Mouse (Mus musculus) heart, postnatal 0 days (tissue): ENCODE results near the gene Poll. TPM values are rescaled to one million over a fixed set of nuclear protein-coding genes. Genes with fewer than 3 reads are reported as not detected.

Source experiments
- ATAC-seq: fragments of 200-750 bp; cut with Nextera tagmentation; 2 replicates; pipeline ENCODE4 v1.8.0; 2017; ENCODE audit warnings: low read depth, moderate number of reproducible peaks, moderate library complexity; ENCODE audit not compliant: insufficient read depth
- DNase-seq: peaks from one replicate; pipeline ENCODE4 v3.0.0-alpha.2; 2016; ENCODE audit warnings: low spot score
- H3K27ac ChIP-seq: fragments of 300-500 bp; sonication (generic); 2 replicates; pipeline ENCODE4 v1.5.1; 2014; ENCODE audit warnings: low read depth, mild to moderate bottlenecking
- H3K27me3 ChIP-seq: fragments of 300-500 bp; sonication (generic); 2 replicates; pipeline ENCODE4 v1.6.1; 2014; ENCODE audit warnings: low read length, mixed read lengths; ENCODE audit not compliant: control insufficient read depth, insufficient read depth
- H3K36me3 ChIP-seq: fragments of 300-500 bp; sonication (generic); replicated peaks from 2 replicates; pipeline ENCODE4 v1.6.1; 2014; ENCODE audit warnings: low read length, mixed read lengths; ENCODE audit not compliant: control insufficient read depth, insufficient read depth
- H3K4me1 ChIP-seq: fragments of 300-500 bp; sonication (generic); 2 replicates; pipeline ENCODE4 v1.6.1; 2014; ENCODE audit warnings: antibody characterized with exemption; ENCODE audit not compliant: control insufficient read depth, insufficient read depth
- H3K4me2 ChIP-seq: fragments of 300-500 bp; sonication (generic); 2 replicates; pipeline ENCODE4 v1.6.1; 2014; ENCODE audit warnings: low read depth, mild to moderate bottlenecking, low read length, moderate library complexity
- H3K4me3 ChIP-seq: fragments of 300-500 bp; sonication (generic); 2 replicates; pipeline ENCODE4 v1.5.1; 2014; ENCODE audit warnings: low read depth, low read length
- H3K9ac ChIP-seq: fragments of 300-500 bp; sonication (generic); replicated peaks from 2 replicates; pipeline ENCODE4 v1.6.1; 2014; ENCODE audit warnings: low read depth, low read length, mixed read lengths
- H3K9me3 ChIP-seq: fragments of 300-500 bp; sonication (generic); replicated peaks from 2 replicates; pipeline ENCODE4 v1.6.1; 2016; ENCODE audit warnings: low read length; ENCODE audit not compliant: control insufficient read depth
- CTCF ChIP-seq: IDR thresholded peaks from 2 replicates; pipeline ENCODE4 v1.5.1; 2016; ENCODE audit warnings: antibody characterized with exemption, control low read depth, low read depth
- EP300 ChIP-seq: IDR thresholded peaks from 2 replicates; pipeline ENCODE4 v1.6.1; 2016; ENCODE audit warnings: antibody characterized with exemption, low read depth
- WGBS: fragments of 180-500 bp; shearing (Covaris S2); extraction: QIAGEN DNeasy Blood & Tissue Kit; methylation state at CpG from one replicate; pipeline ENCODE4 v1.1.7; 2014; 5-methylcytosine and 5-hydroxymethylcytosine counted together
- polyA plus RNA-seq: library from polyadenylated mRNA; unstranded; fragments of >200 nt; fragmentation: Nextera tagmentation; extraction: Ambion mirVana; gene quantifications from 2 replicates; pipeline ENCODE4 v1.2.1, GENCODE M21; 2015
- total RNA-seq: library from RNA; depleted of rRNA; stranded (reverse); fragments of >200 nt; gene quantifications from 2 replicates; pipeline ENCODE4 v1.2.3, GENCODE M21; 2014; ENCODE audit warnings: low replicate concordance

Poll gene
- total and polyA plus RNA-seq, 2 experiments from 2014 or later, result 9.3 to 12.7 TPM

DNA sequence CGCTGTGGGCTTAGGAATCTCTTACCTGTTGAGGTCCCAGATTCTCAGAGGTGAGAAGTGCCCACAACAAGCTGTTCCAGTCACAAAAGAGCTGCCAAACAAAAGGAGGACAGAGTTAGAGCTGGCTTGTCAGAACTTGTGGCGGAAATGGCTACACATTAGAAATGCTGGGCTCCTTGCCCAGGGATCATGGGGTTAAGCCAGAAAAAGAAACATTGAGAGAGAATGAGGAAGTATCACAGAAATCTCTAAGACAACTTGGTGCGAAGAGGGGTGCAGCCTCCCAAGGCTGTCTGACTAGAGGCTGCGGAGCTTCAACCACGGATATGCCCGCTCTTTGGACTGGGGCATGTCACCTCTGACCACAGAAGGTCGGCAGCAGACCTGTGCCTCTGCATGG is 31.4 kb upstream of the Poll start:
- H3K9me3 ChIP-seq, result no peaks in the 10 kb centered on the region
- no peak for TF ChIP-seq EP300
- TF ChIP-seq CTCF, result no peak
- peaks cover 9% of the 10 kb centered on the region; the same call in 1 of the 2 replicates for H3K4me1 ChIP-seq
- DNase-seq (no peak), ATAC-seq (no peak)
- H3K27me3 ChIP-seq, result no peaks in the 10 kb centered on the region
- no peak overlapping the region for H3K4me2 ChIP-seq
- no peak overlapping the region for H3K4me3 ChIP-seq
- WGBS, result 40% methylated on average over 7 of the region's 7 CpGs
- H3K27ac ChIP-seq, result 0 out of 2 replicates have a peak overlapping the region, but pooled peaks have one; percentile 7
- H3K9ac ChIP-seq, result 0 out of 2 replicates have a peak overlapping the region, but pooled peaks have one; percentile 11
- peaks cover 11% of the 10 kb centered on the region; the same call in 1 of the 2 replicates for H3K36me3 ChIP-seq

DNA sequence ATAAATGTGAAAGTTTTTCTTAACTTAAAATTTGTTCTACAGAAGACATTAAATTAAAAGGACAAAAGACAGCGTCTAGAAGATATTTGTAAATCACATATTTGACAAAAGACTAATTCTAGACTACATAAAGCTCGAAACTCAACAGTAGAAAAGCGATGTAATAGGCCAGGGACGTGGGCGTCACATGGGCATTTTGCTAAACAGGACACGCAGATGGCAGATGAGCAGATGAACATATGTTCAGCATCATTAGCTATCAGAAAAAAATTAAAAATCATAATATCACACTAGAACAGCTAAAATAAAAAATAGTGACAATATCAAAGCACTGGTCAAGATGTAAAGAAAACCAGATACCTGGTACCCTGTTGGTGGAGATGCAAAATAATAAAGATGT is 29.4 kb upstream of the Poll start:
- no peak for ATAC-seq
- Histone ChIP-seq H3K4me2 (no peak overlapping the region), H3K4me3 (no peak overlapping the region), H3K9me3 (no peaks in the 10 kb centered on the region), H3K27me3 (no peaks in the 10 kb centered on the region), H3K27ac (no peak overlapping the region), H3K4me1 (peaks cover 9% of the 10 kb centered on the region; the same call in 1 of the 2 replicates), H3K36me3 (0 out of 2 replicates have a peak, but pooled peaks cover 5% of the 10 kb centered on the region), H3K9ac (no peak overlapping the region)
- DNase-seq, result no peak
- 97% methylated on average over 6 of the region's 6 CpGs for WGBS
- TF ChIP-seq CTCF, result no peak
- TF ChIP-seq EP300, result no peak

DNA sequence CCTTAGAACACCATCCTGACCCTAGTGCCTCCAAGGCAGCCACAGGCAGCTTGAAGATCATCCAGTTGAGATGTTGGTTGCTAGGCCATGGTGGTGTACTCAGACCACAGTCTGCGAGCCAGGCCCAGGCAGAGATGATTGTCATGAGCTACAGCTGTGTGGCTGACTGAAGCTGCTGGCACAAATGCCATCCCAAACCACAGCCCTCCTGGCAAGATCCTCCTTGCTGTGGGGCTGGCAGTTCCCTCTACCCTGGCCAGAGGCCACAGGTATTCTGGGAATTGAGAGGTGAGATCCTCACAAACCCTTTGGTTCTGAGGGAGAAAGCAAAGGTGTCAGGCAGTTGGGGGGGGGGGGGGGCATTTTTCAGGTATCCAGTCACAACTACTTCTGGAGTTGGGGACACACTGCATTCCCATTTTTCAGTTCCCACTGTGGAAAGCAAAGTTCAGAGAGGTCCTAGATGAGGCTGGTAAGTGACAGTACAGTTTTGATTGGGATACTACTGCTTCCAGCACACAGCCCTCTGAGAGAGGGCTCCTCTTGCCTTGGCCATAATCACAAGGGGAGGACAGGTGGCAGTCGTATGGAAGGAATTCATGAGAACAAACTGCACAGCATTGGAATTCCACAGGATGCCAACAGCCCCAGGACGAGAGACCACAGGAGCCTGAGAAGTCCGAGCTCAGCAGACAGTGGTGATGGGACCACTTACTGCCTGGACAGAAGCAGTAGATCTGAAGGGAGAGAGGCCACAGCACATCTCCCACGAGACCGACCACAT is 27.4 kb upstream of the Poll start:
- no peaks in the 10 kb centered on the region for H3K27me3 ChIP-seq
- no peak overlapping the region for H3K27ac ChIP-seq
- H3K4me1 ChIP-seq, result peaks cover 9% of the 10 kb centered on the region; the same call in 1 of the 2 replicates
- H3K4me3 ChIP-seq, result no peak overlapping the region
- H3K9me3 ChIP-seq, result no peaks in the 10 kb centered on the region
- H3K36me3 ChIP-seq, result peaks cover 9% of the 10 kb centered on the region
- TF ChIP-seq CTCF (no peak), EP300 (no peak)
- 64% methylated on average over 6 of the region's 6 CpGs for WGBS
- DNase-seq, result no peak
- no peak overlapping the region for H3K4me2 ChIP-seq
- ATAC-seq, result no peak
- H3K9ac ChIP-seq, result no peak overlapping the region

GRCm38 (mm10) chr19:45586850-45587249 is 26.5 kb upstream of the Poll start:
- Histone ChIP-seq H3K27ac (no peak overlapping the region), H3K9me3 (no peaks in the 10 kb centered on the region), H3K9ac (no peak overlapping the region), H3K27me3 (no peaks in the 10 kb centered on the region), H3K4me1 (peaks cover 7% of the 10 kb centered on the region; the same call in 1 of the 2 replicates), H3K4me2 (no peak overlapping the region), H3K4me3 (no peak overlapping the region), H3K36me3 (peaks cover 9% of the 10 kb centered on the region)
- ATAC-seq (no peak), DNase-seq (no peak)
- no peak for TF ChIP-seq EP300
- TF ChIP-seq CTCF, result no peak
- 69% methylated on average over 3 of the region's 3 CpGs for WGBS

DNA sequence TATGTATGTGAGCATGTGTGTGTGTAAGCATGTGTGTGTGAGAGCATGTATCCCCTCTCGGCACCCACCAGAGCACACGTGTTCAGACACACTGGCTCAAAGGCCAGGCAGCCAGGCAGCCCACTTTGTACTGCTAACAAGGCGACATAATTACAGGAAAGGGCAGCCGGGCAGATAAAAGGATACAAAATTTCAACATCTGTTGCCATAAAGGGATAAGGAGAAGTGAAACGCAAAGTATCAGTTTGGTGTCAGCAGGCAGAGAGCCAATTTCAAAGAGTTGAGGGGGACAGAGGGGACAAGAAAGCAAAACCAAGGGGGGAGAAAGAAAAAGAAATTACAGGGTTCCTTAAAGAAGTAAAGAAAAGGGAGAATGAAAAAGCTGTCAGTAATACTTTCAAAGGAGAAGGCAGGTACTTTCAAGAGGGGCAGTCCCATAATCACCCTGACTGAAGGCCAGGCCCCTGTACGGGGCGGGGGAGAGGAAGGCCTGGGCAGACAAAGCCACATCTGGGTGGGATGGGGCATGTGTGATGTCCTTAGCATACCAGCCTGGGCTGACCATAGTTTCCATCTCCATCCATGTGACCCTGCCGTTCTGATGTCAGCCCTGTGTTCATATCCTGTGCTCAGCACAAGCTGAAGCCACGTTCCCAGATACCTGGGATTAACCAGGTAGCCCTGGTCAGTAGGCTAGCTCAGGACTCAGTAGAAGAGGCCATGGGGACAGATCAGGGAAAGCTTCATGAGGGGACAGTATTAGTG is 24.7 kb upstream of the Poll start:
- Histone ChIP-seq H3K9me3 (no peaks in the 10 kb centered on the region), H3K4me1 (peaks cover 5% of the 10 kb centered on the region; the same call in 1 of the 2 replicates), H3K27me3 (no peaks in the 10 kb centered on the region), H3K27ac (no peak overlapping the region), H3K36me3 (peaks cover 9% of the 10 kb centered on the region), H3K4me2 (no peak overlapping the region), H3K9ac (no peak overlapping the region), H3K4me3 (no peak overlapping the region)
- TF ChIP-seq CTCF (no peak), EP300 (no peak)
- DNase-seq (no peak), ATAC-seq (no peak)
- WGBS, result 68% methylated on average over 9 of the region's 9 CpGs
